Mouse (Mus musculus) left cerebral cortex, adult 18-20 months (tissue): ENCODE results near the gene Ntpcr. TPM values are rescaled to one million over a fixed set of nuclear protein-coding genes. Genes with fewer than 3 reads are reported as not detected.

Experiments used
- DNase-seq, 2 experiments: peaks; one replicate each; pipeline ENCODE4 v3.0.0; 2021 to 2022; ENCODE audit warnings: low spot score in 2 of 2, mixed read lengths in 1 of 2
- total RNA-seq, 2 experiments: library from RNA; stranded (reverse); gene quantifications; 2 replicates each; pipeline ENCODE4 v1.2.3; 2021

Gene Ntpcr
- total RNA-seq, 2 experiments from 2014 or later = 22.9 to 23.1 TPM

DNA sequence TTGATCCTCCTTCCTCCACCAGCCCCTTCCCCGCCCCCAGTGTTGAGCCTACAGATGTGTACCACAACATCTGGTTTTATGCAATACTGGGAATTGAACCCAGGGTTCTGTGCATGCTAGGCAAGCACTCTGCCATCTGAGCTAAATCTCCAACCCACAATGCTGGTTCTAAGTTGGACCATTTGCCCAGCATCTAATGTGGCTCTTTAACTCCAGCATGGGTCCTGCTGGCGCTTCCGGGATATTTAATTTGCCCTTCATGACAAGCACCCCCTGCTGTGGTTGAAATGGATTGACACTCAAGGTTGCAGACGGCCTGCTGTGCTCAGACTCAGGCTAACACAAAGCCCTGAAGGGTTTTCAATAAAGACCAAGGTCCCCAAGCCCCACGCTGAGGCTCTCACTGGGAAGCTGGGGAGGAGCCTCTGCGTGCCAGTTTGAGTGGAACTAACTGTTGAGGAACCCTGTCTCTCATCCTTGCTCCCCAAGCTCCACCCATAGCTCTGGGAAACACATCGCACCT, 43.6 kb downstream of the Ntpcr start:
- DNase-seq = no peak

DNA sequence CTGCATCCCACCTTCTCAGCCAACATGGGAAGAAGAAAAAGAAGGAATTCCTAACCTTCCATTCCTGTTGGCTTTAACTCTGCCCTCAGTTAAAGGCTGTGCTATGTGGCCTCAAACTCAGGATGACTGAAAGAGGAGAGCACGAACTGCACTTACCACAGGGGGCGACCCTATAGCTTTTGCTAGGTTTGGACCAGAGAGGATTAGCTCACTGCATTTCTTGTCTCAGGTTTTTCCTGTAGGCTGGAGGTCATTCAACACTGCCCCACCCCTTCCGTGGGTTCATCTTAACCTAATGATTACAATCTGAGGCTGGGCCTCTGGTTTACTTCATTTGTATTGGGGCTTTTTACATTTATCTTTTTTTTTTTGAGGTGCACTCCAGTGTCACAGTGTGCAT, 45.3 kb downstream of the Ntpcr start:
- no peak for DNase-seq

DNA sequence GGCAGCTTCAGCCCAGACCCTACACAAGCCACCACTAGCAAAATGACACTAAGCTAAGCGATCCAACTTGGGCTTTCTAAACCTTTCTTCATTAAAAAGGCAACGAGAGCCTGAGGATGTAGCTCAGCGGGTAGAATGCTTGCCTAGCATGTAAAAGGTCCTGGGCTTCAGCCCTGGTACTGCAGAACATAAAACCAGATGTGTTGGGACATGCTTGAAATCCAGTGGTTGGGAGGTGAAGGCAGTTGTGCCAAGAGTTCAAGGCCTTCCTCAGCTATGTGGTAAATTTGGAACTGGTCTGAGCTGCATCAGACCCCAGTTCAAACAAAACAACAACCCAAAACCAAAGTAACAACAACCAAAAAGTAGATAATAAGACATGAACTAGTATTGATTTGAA, 46.6 kb downstream of the Ntpcr start:
- no peak for DNase-seq

DNA sequence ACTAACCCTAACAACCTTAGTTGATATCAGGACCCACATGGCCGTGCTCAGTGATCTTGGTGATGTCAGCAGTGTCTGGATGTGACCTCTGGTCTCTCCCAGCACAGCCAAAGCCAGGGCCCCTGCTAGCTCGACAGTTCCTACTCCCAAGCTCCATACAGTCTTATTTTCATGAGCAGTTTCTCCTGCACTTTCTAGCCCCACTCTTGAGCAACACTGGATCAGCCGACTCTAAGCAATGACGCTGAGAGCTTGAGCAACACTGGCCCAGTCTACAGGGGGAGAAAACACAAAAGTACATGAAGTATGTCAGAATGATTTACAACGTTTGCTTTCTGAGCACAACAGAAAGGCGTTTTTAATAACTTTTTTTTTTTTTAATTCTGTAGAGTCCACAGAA, 47.0 kb downstream of the Ntpcr start:
- DNase-seq = no peak

DNA sequence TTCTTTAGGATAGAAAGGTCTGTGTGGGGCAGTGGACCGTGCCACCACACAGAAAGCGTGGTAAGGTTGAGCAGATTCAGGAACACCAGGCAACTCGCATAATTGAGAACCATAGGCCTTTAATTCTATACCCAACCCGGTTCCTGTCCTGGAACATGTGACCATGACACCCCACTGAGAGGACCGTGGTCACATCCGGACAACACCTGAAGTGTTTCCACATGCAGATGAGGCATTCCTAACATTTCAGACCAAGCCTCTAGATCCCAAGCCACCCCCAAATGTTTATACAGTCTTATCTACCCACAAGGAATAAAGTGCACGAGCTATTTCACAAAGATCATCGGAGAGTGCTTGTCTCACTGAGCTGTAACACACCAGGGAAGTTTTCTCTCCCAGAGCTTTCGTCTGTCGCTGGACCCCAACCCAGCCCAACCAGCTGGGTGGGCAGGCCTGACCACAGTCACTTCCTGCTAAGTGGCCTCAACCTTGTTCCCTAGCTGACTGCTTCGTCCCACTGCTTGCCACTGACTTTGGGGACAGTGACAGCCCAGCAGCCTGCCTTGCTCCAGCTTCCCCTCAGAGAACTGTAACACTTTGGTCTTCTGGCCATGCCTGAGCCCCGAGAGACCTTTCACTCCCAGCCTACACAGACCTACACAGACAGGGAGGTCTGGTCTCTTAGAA, 47.9 kb downstream of the Ntpcr start:
- DNase-seq = no peak

DNA sequence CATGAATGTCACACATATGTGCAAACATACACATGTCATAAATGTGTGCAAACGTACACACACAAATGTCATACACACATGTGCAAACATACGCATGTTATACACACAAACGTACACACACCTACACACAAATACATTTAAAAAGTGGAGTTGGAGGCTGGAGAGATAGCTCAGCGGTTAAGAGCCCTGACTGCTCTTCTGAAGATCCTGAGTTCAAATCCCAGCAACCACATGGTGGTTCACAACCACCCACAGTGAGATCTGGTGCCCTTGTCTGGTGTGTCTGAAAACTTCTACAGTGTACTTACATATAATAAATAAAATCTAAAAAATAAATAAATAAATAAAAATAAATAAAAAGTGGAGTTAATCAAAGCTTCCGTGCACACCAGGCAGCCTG, 49.2 kb downstream of the Ntpcr start:
- no peak for DNase-seq

DNA sequence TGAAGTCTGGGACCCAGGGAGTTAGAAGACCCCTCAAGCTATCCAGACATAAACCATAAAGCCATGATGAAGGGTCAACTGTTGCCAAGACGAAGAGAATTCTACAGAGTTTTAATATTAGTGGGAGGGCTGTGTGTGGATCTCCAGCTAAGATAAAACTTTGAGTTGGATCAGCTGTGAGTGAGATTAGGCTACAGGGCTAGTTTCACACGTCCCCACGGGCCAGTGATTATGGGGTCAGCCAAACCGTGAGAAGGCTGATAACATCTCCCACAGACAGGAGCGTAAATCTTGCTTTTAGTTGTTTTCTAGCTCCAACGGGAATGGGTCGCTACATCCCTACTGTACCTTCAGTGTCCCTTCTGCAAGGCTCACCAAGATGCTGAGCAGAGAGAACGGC, 49.9 kb downstream of the Ntpcr start:
- DNase-seq = no peak

DNA sequence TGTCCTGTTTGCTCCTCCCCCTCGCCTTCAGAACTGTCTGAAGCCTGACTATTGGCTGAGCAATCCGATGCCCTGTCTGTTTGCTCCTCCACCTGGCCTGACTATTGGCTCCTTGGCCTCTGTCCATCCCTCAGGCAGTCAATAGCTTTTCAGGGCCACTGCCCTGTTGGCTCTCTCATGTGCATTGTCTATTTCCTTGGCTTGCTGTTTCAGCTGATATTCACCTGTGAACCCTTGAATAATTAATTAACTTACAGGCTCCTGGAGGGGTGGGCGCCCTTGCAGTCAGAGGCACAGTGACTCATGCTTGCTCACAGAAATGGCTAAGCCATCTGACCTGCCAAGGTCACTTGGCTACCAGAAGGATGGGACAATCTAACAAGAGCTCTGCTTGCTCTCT, 52.4 kb downstream of the Ntpcr start:
- no peak for DNase-seq

DNA sequence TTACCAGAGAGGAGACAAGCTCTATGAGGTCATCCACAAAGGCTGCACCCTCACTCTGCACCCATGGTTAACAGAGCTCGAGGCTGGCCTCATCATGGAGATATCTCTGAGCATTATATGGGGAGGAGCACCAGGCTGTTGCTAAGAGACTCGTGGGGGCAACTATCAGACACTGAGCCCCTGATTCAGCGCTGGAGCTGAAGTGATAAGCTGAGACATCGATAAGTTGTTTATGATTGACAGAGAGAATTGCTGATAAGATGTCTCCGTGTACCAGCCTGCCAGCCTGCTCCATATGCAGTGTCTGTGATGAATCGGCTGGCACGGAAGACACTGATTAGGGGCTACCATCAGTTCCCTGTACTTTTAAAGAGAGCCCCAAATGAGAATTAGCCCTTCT, 57.1 kb downstream of the Ntpcr start:
- no peak for DNase-seq

DNA sequence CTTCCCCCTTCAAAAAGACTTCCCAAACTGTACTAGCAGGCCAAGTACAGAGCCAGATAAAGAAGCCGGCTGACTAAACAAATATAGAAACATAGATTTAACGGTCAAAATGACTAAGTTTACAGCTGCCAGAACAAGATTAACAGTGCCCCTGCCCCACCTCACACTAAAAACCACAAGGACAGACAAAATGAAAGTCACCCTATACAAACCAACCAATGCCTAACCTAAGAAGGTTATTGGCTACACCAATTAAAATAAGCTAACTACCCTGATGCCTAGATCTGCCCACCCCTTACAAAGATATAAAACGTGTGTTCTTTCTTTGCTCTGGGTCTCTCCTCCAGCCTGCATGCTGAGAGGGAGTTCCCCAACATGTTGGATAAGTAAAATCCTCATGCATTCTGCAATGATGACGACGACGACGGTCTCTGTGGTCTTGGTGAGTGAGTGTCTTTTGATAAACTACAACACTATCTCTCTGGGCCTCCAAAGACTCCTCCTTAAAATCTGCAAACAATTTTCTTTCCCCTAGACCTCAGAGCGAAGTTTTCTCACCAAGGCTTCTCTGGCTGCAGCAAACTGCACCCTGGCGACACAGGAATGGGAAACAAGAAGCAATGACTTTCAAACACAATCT, 63.2 kb downstream of the Ntpcr start:
- no peak for DNase-seq

DNA sequence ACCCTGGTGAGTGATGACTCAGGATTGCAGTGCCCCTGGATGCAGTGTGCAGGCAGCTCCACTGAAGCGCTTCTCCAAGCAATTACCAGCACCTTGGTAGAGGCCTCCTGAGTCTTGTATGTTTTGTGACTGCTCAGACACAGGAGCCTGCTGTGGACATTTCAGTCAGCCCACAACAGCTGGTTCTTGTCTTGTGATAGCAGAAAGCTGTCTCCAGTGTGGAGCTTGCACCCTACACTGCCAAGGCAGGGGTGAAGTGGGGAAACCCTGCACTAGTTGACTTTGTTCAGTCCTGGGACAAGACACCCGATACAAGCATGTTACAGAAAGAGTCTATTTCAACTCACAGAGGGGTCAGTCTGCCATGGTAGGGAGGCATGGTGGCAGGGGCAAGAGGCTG, 65.6 kb downstream of the Ntpcr start:
- no peak for DNase-seq

DNA sequence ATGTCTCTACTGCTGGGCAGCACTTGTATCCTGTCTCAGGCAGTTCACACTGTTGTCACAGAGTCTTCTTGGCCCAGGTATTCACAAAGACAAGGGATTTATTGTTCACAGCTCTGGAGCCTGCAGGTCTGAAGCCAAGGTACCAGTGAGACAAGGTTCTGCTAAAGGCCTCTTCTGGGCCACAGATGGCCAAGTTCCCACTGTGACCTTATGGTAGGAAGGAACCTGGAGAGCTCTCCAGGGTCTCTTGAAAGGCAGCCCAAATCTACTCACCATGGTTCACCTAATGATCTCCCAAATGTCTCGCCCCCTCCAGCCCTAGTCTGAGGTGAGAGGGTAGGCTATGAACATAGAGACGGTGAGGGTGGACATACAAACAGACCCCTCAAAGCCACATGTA, 67.2 kb downstream of the Ntpcr start:
- no peak for DNase-seq

Other genes with a start within 250 kb of the Ntpcr start
- gene Sipa1l2, start 160.2 kb upstream of the Ntpcr start, total RNA-seq = 10 to 100 TPM; 42.4 to 43.1 TPM
- gene Map10, start 60.1 kb upstream of the Ntpcr start, total RNA-seq = 1 to 10 TPM; 4.5 to 4.8 TPM
- 10 to 100 TPM; 81.5 to 83.9 TPM for gene Pcnx2, start 168.4 kb downstream of the Ntpcr start, total RNA-seq
- 1 to 10 TPM; 1.6 to 1.8 TPM for gene Map3k21, start 180.5 kb downstream of the Ntpcr start, total RNA-seq